Mouse (Mus musculus) T-helper 2 cell (primary cell): ENCODE data around the gene Cct5.

Experiments used
- in situ Hi-C: fragments of 300-600 bp; cut with MboI, MseI; formaldehyde crosslinking; loops from one replicate; pipeline ENCODE4 v1.15.1; 2025; ENCODE audit warnings: high pct_unique_total_duplicates

Gene Cct5

GRCm38 (mm10) chr15:31565786-31566185, 35.8 kb downstream of the Cct5 start:
- in situ Hi-C loops = no loop called here

- in situ Hi-C loops = no loop called here
Measured at GRCm38 (mm10) chr15:31565184-31565583, 36.4 kb downstream of the Cct5 start, which contains the start of gene Cmbl. Cmbl (plus strand) TSS chr15:31565389.

- in situ Hi-C loops = no loop called here
Measured at GRCm38 (mm10) chr15:31563577-31564546, 37.7 kb downstream of the Cct5 start.

- in situ Hi-C loops = no loop called here
Measured at GRCm38 (mm10) chr15:31562847-31563246, 38.8 kb downstream of the Cct5 start.

GRCm38 (mm10) chr15:31561976-31562375, 39.6 kb downstream of the Cct5 start:
- in situ Hi-C loops = no loop called here

GRCm38 (mm10) chr15:31561390-31561789, 40.2 kb downstream of the Cct5 start:
- in situ Hi-C loops = no loop called here

GRCm38 (mm10) chr15:31554855-31555254, 46.7 kb downstream of the Cct5 start:
- in situ Hi-C loops = loop anchor here (5.0 kb wide), 1 partner anchor 38 kb away; no protein-coding TSS in a partner anchor

- in situ Hi-C loops = no loop called here
Measured at GRCm38 (mm10) chr15:31550381-31550780, 51.2 kb downstream of the Cct5 start.

GRCm38 (mm10) chr15:31547421-31547820, 54.2 kb downstream of the Cct5 start:
- in situ Hi-C loops = no loop called here

GRCm38 (mm10) chr15:31546291-31546690, 55.3 kb downstream of the Cct5 start:
- in situ Hi-C loops = no loop called here

GRCm38 (mm10) chr15:31545058-31545457, 56.5 kb downstream of the Cct5 start:
- in situ Hi-C loops = no loop called here

- in situ Hi-C loops = no loop called here
Measured at GRCm38 (mm10) chr15:31543246-31543645, 58.4 kb downstream of the Cct5 start.

- in situ Hi-C loops = no loop called here
Measured at GRCm38 (mm10) chr15:31542013-31542958, 59.3 kb downstream of the Cct5 start.
